Mouse (Mus musculus) kidney, adult 2 months (tissue): ENCODE results near the gene App.

Experiments used
- CTCF ChIP-seq: fragments of 200-500 bp; conservative IDR thresholded peaks from 2 replicates; pipeline ENCODE4 v1.5.1; 2011; ENCODE audit warnings: low read depth, mild to moderate bottlenecking, control low read depth, low read length, moderate library complexity, mixed read lengths; ENCODE audit not compliant: insufficient read depth, insufficient read length
- POLR2A ChIP-seq: fragments of 200-500 bp; IDR thresholded peaks from one replicate; pipeline ENCODE4 v1.6.1; 2011; ENCODE audit warnings: low read depth, low read length, control low read depth

- TF ChIP-seq CTCF (no peak), POLR2A (no peak)
These were observed 4.7 kb downstream of the App start for GRCm38 (mm10) chr16:85168821-85169220.
